Mouse (Mus musculus): ENCODE data around the gene Mat2a.

Gene Mat2a

GRCm38 (mm10) chr6:72414076-72414756 is 25.1 kb downstream of the Mat2a start, which contains the start of gene Ggcx:
Ggcx (plus strand) TSS chr6:72414308.
- DNase-seq = peak; percentile 97

- DNase-seq = no peak
Observed at GRCm38 (mm10) chr6:72410518-72410917, 28.8 kb downstream of the Mat2a start.

- no peak for DNase-seq
Observed at GRCm38 (mm10) chr6:72410003-72410402, 29.4 kb downstream of the Mat2a start.

- peak; percentile 71 for DNase-seq
Observed at GRCm38 (mm10) chr6:72409567-72409966, 29.8 kb downstream of the Mat2a start.

GRCm38 (mm10) chr6:72407119-72407518 is 32.2 kb downstream of the Mat2a start:
- DNase-seq = peak; percentile 89

GRCm38 (mm10) chr6:72405356-72405755 is 34.0 kb downstream of the Mat2a start:
- DNase-seq = no peak

GRCm38 (mm10) chr6:72401875-72402274 is 37.5 kb downstream of the Mat2a start:
- DNase-seq = peak; percentile 80

- no peak for DNase-seq
Observed at GRCm38 (mm10) chr6:72399967-72400366, 39.4 kb downstream of the Mat2a start.

GRCm38 (mm10) chr6:72396837-72397251 is 42.5 kb downstream of the Mat2a start:
- DNase-seq = no peak

GRCm38 (mm10) chr6:72392341-72392740 is 47.0 kb downstream of the Mat2a start:
- no peak for DNase-seq

GRCm38 (mm10) chr6:72390795-72391521 is 48.4 kb downstream of the Mat2a start:
- peak; percentile 30 for DNase-seq

- DNase-seq = peak; percentile 69
Observed at GRCm38 (mm10) chr6:72389941-72390771, 49.2 kb downstream of the Mat2a start, which contains the start of gene Vamp8. Vamp8 (minus strand) TSS chr6:72390703.

GRCm38 (mm10) chr6:72389471-72389940 is 49.9 kb downstream of the Mat2a start:
- peak; percentile 12 for DNase-seq

GRCm38 (mm10) chr6:72388791-72389329 is 50.5 kb downstream of the Mat2a start:
- no peak for DNase-seq

- no peak for DNase-seq
Observed at GRCm38 (mm10) chr6:72388266-72388665, 51.1 kb downstream of the Mat2a start.

- no peak for DNase-seq
Observed at GRCm38 (mm10) chr6:72387816-72388215, 51.5 kb downstream of the Mat2a start.

GRCm38 (mm10) chr6:72386561-72386960 is 52.8 kb downstream of the Mat2a start:
- DNase-seq = no peak

- no peak for DNase-seq
Observed at GRCm38 (mm10) chr6:72385258-72385657, 54.1 kb downstream of the Mat2a start.

GRCm38 (mm10) chr6:72383952-72384351 is 55.4 kb downstream of the Mat2a start:
- no peak for DNase-seq

- DNase-seq = no peak
Observed at GRCm38 (mm10) chr6:72383142-72383820, 56.1 kb downstream of the Mat2a start.

All from thymus, postnatal 14 days (tissue).